Mouse (Mus musculus) heart, embryonic 14.5 days (tissue): ENCODE measurements around the gene Zfr. TPM values are rescaled to one million over a fixed set of nuclear protein-coding genes. Genes with fewer than 3 reads are reported as not detected.
"Not testable (repeated sequence)": the region's sequence is repeated elsewhere in the genome, so short reads cannot be mapped to it uniquely, and the experiment has no call there.

ENCODE experiments used
- ATAC-seq: fragments of 200-750 bp; cut with Nextera tagmentation; 2 replicates; pipeline ENCODE4 v1.8.0; 2017; ENCODE audit warnings: low read depth, moderate TSS enrichment; ENCODE audit not compliant: insufficient number of reproducible peaks, insufficient read depth, low FRiP score
- H3K27ac ChIP-seq, 2 experiments: fragments of 200-500 bp in 1 of 2; fragments of 300-500 bp in 1 of 2; sonication (generic) in 1 of 2; replicated peaks in 1 of 2; 2 replicates each; pipeline ENCODE4 v1.5.1; 2012 to 2014; ENCODE audit warnings: low read depth in 2 of 2, low read length in 2 of 2, control low read depth in 1 of 2, mild to moderate bottlenecking in 1 of 2, mixed read lengths in 1 of 2; ENCODE audit not compliant: control insufficient read depth in 1 of 2, insufficient read depth in 1 of 2
- H3K27me3 ChIP-seq: fragments of 300-500 bp; sonication (generic); 2 replicates; pipeline ENCODE4 v1.6.1; 2014; ENCODE audit warnings: mild to moderate bottlenecking, low read length, control low read depth; ENCODE audit not compliant: control insufficient read depth, insufficient read depth
- H3K36me3 ChIP-seq: fragments of 300-500 bp; sonication (generic); 2 replicates; pipeline ENCODE4 v1.6.1; 2014; ENCODE audit warnings: mild to moderate bottlenecking, control low read depth, low read length, mixed read lengths; ENCODE audit not compliant: control insufficient read depth, insufficient read depth
- H3K4me1 ChIP-seq, 2 experiments: fragments of 200-500 bp in 1 of 2; fragments of 300-500 bp in 1 of 2; sonication (generic) in 1 of 2; 2 replicates each; pipeline ENCODE4 v1.6.1; 2012 to 2014; ENCODE audit warnings: low read length in 2 of 2, control low read depth in 1 of 2, mixed read lengths in 1 of 2; ENCODE audit not compliant: control insufficient read depth in 2 of 2, insufficient read depth in 2 of 2
- H3K4me2 ChIP-seq: fragments of 300-500 bp; sonication (generic); 2 replicates; pipeline ENCODE4 v1.6.1; 2014; ENCODE audit warnings: mild to moderate bottlenecking, low read length
- H3K4me3 ChIP-seq, 2 experiments: fragments of 200-500 bp in 1 of 2; fragments of 300-500 bp in 1 of 2; sonication (generic) in 1 of 2; 2 replicates each; pipeline ENCODE4 v1.5.1; 2012 to 2014; ENCODE audit warnings: low read length in 2 of 2, mild to moderate bottlenecking in 2 of 2, control low read depth in 1 of 2, low read depth in 1 of 2, moderate library complexity in 1 of 2; ENCODE audit not compliant: control insufficient read depth in 1 of 2, insufficient read depth in 1 of 2
- H3K9ac ChIP-seq: fragments of 300-500 bp; sonication (generic); 2 replicates; pipeline ENCODE4 v1.6.1; 2014; ENCODE audit warnings: mild to moderate bottlenecking, low read length
- H3K9me3 ChIP-seq: fragments of 300-500 bp; sonication (generic); 2 replicates; pipeline ENCODE4 v1.6.1; 2016; ENCODE audit warnings: low read length, control low read depth; ENCODE audit not compliant: control insufficient read depth
- WGBS: fragments of 180-500 bp; shearing (Covaris S2); extraction: QIAGEN DNeasy Blood & Tissue Kit; methylation state at CpG from one replicate; pipeline ENCODE4 v1.1.7; 2014; 5-methylcytosine and 5-hydroxymethylcytosine counted together
- polyA plus RNA-seq: library from polyadenylated mRNA; unstranded; fragments of >200 nt; fragmentation: Nextera tagmentation; extraction: Ambion mirVana; gene quantifications from 2 replicates; pipeline ENCODE4 v1.2.1, GENCODE M21; 2014

The Zfr gene
- polyA plus RNA-seq, 1 experiment from 2014 or later, result 142 TPM

GRCm38 (mm10) chr15:12149501-12149900 is 31.9 kb downstream of the Zfr start:
- Histone ChIP-seq H3K9ac (no peak overlapping the region), H3K27ac (no peak overlapping the region), H3K4me2 (no peak overlapping the region), H3K9me3 (no peaks in the 10 kb centered on the region), H3K4me3 (no peak overlapping the region), H3K36me3 (peaks cover 90% of the 10 kb centered on the region), H3K27me3 (no peaks in the 10 kb centered on the region), H3K4me1 (no peaks in the 10 kb centered on the region)
- WGBS, result 89% methylated on average over 6 of the region's 6 CpGs
- ATAC-seq, result no peak

GRCm38 (mm10) chr15:12153747-12154146 is 36.1 kb downstream of the Zfr start:
- H3K4me1 ChIP-seq, result no peaks in the 10 kb centered on the region
- no peaks in the 10 kb centered on the region for H3K27me3 ChIP-seq
- H3K36me3 ChIP-seq, result peaks cover 95% of the 10 kb centered on the region
- H3K4me2 ChIP-seq, result no peak overlapping the region
- WGBS, result 70% methylated on average over 3 of the region's 3 CpGs
- H3K9ac ChIP-seq, result no peak overlapping the region
- H3K9me3 ChIP-seq, result no peaks in the 10 kb centered on the region
- no peak for ATAC-seq
- no peak overlapping the region for H3K4me3 ChIP-seq
- H3K27ac ChIP-seq, result no peak overlapping the region

GRCm38 (mm10) chr15:12178126-12178525 is 60.5 kb downstream of the Zfr start:
- ATAC-seq, result no peak
- Histone ChIP-seq H3K4me3 (no peak overlapping the region), H3K4me1 (no peaks in the 10 kb centered on the region), H3K4me2 (no peak overlapping the region), H3K9me3 (no peaks in the 10 kb centered on the region), H3K27me3 (no peaks in the 10 kb centered on the region), H3K36me3 (peaks cover 92% of the 10 kb centered on the region), H3K9ac (no peak overlapping the region), H3K27ac (no peak overlapping the region)
- WGBS, result 69% methylated on average over 5 of the region's 5 CpGs

GRCm38 (mm10) chr15:12181181-12181805 is 63.7 kb downstream of the Zfr start:
- H3K4me3 ChIP-seq, H3K27me3 ChIP-seq, H3K9me3 ChIP-seq, H3K9ac ChIP-seq, H3K4me1 ChIP-seq, H3K27ac ChIP-seq, ATAC-seq, H3K4me2 ChIP-seq: not testable (repeated sequence)
- peaks cover 89% of the 10 kb centered on the region for H3K36me3 ChIP-seq
- 71% methylated on average over 13 of the region's 13 CpGs for WGBS

GRCm38 (mm10) chr15:12193880-12194816 is 76.5 kb downstream of the Zfr start:
- WGBS, result 22% methylated on average over 25 of the region's 25 CpGs
- Histone ChIP-seq H3K4me1 (peaks cover 26 to 27% of the 10 kb centered on the region in 2 experiments), H3K27me3 (no peaks in the 10 kb centered on the region), H3K4me3 (peak overlapping the region in 1 of 2 experiments; percentile 7; a peak in 1 of 4 replicates), H3K4me2 (peak overlapping the region; percentile 58), H3K36me3 (peaks cover 9% of the 10 kb centered on the region), H3K27ac (peak overlapping the region; percentile 72 to 76), H3K9me3 (no peaks in the 10 kb centered on the region), H3K9ac (peak overlapping the region; percentile 36; the same call in 1 of the 2 replicates)
- ATAC-seq, result peak; percentile 76

- H3K4me2 ChIP-seq, result peak overlapping the region; percentile 58
- no peaks in the 10 kb centered on the region for H3K27me3 ChIP-seq
- H3K4me1 ChIP-seq, result peaks cover 26 to 27% of the 10 kb centered on the region in 2 experiments
- 0 out of 4 replicates have a peak overlapping the region, but pooled peaks of 1 of the 2 experiments have one; percentile 7 for H3K4me3 ChIP-seq
- WGBS, result 40% methylated on average over 20 of the region's 20 CpGs
- no peak for ATAC-seq
- H3K9ac ChIP-seq, result peak overlapping the region; percentile 36; the same call in 1 of the 2 replicates
- H3K9me3 ChIP-seq, result no peaks in the 10 kb centered on the region
- peaks cover 6% of the 10 kb centered on the region for H3K36me3 ChIP-seq
- H3K27ac ChIP-seq, result peak overlapping the region; percentile 72 to 76; a peak in 3 of 4 replicates
Observed at GRCm38 (mm10) chr15:12194817-12195735, 77.4 kb downstream of the Zfr start.

GRCm38 (mm10) chr15:12195966-12196365 is 78.3 kb downstream of the Zfr start:
- H3K4me1 ChIP-seq, result peaks cover 26 to 27% of the 10 kb centered on the region in 2 experiments
- H3K9ac ChIP-seq, result no peak overlapping the region
- H3K36me3 ChIP-seq, result no peaks in the 10 kb centered on the region
- H3K4me3 ChIP-seq, result no peak overlapping the region
- 72% methylated on average over 6 of the region's 6 CpGs for WGBS
- ATAC-seq, result no peak
- H3K27me3 ChIP-seq, result no peaks in the 10 kb centered on the region
- no peaks in the 10 kb centered on the region for H3K9me3 ChIP-seq
- H3K27ac ChIP-seq, result no peak overlapping the region
- no peak overlapping the region for H3K4me2 ChIP-seq
